Mouse (Mus musculus) spleen, adult 18-20 months (tissue): ENCODE results near the gene Gatad2a.

Experiments used
- DNase-seq, 2 experiments: peaks; one replicate each; pipeline ENCODE4 v3.0.0; 2022; ENCODE audit warnings: mixed read lengths in 2 of 2

Gatad2a gene

GRCm38 (mm10) chr8:69895772-69896451 lies 100.3 kb downstream of the Gatad2a start:
- DNase-seq: no peak

GRCm38 (mm10) chr8:69894836-69895332 lies 101.3 kb downstream of the Gatad2a start:
- no peak for DNase-seq

- peak in 1 of 2 experiments; percentile 34 for DNase-seq
Observed at GRCm38 (mm10) chr8:69893863-69894262, 102.3 kb downstream of the Gatad2a start.

- peak in 1 of 2 experiments; percentile 44 for DNase-seq
Observed at GRCm38 (mm10) chr8:69890813-69891241, 105.4 kb downstream of the Gatad2a start.

- no peak for DNase-seq
Observed at GRCm38 (mm10) chr8:69888902-69889301, 107.3 kb downstream of the Gatad2a start.

- DNase-seq: peak in 1 of 2 experiments; percentile 21
Observed at GRCm38 (mm10) chr8:69888244-69888866, 107.8 kb downstream of the Gatad2a start.

- peak; percentile 38 to 54 for DNase-seq
Observed at GRCm38 (mm10) chr8:69887289-69888243, 108.6 kb downstream of the Gatad2a start, which contains the start of gene Cilp2. Cilp2 (minus strand) TSS chr8:69887687.

- DNase-seq: no peak
Observed at GRCm38 (mm10) chr8:69884141-69884540, 112.0 kb downstream of the Gatad2a start.

- DNase-seq: no peak
Observed at GRCm38 (mm10) chr8:69882833-69883600, 113.2 kb downstream of the Gatad2a start.

- DNase-seq: no peak
Observed at GRCm38 (mm10) chr8:69882021-69882756, 114.0 kb downstream of the Gatad2a start.

- DNase-seq: no peak
Observed at GRCm38 (mm10) chr8:69881261-69881865, 114.8 kb downstream of the Gatad2a start.

- no peak for DNase-seq
Observed at GRCm38 (mm10) chr8:69880841-69881240, 115.3 kb downstream of the Gatad2a start.

- DNase-seq: no peak
Observed at GRCm38 (mm10) chr8:69879678-69880077, 116.5 kb downstream of the Gatad2a start.

GRCm38 (mm10) chr8:69877992-69878391 lies 118.2 kb downstream of the Gatad2a start:
- no peak for DNase-seq

- DNase-seq: no peak
Observed at GRCm38 (mm10) chr8:69877396-69877795, 118.8 kb downstream of the Gatad2a start.

GRCm38 (mm10) chr8:69876967-69877366 lies 119.2 kb downstream of the Gatad2a start:
- no peak for DNase-seq

GRCm38 (mm10) chr8:69876097-69876496 lies 120.1 kb downstream of the Gatad2a start:
- DNase-seq: no peak

- DNase-seq: no peak
Observed at GRCm38 (mm10) chr8:69874654-69875053, 121.5 kb downstream of the Gatad2a start.

- peak in 1 of 2 experiments; percentile 69 for DNase-seq
Observed at GRCm38 (mm10) chr8:69874155-69874554, 122.0 kb downstream of the Gatad2a start.

- DNase-seq: no peak
Observed at GRCm38 (mm10) chr8:69870907-69871306, 125.3 kb downstream of the Gatad2a start.
